Mouse (Mus musculus) erythroblast, adult 5-6 weeks (primary cell): ENCODE measurements around the gene Kdm2b. TPM values are rescaled to one million over a fixed set of nuclear protein-coding genes. Genes with fewer than 3 reads are reported as not detected.

Source experiments
- ATAC-seq: replicated peaks from 2 replicates; pipeline ENCODE4 v1.8.0; 2016; ENCODE audit warnings: moderate number of reproducible peaks, mild to moderate bottlenecking, moderate TSS enrichment, inconsistent platforms; ENCODE audit not compliant: poor library complexity, low FRiP score, severe bottlenecking
- total RNA-seq, 2 experiments: library from RNA; stranded (forward) in 1 of 2; stranded (reverse) in 1 of 2; fragments of 150-400 nt in 1 of 2; fragments of 200-764, 138-1000 nt in 1 of 2; gene quantifications; 2 replicates each; pipeline versions ENCODE4 v1.2.3 to v1.2.4; 2015 to 2017; ENCODE audit warnings: low replicate concordance in 2 of 2

Kdm2b gene
- total RNA-seq, 2 experiments from 2014 or later = 7.5 to 28.3 TPM

- no peak for ATAC-seq
Measured at GRCm38 (mm10) chr5:122937958-122938540, 51.6 kb downstream of the Kdm2b start.

DNA sequence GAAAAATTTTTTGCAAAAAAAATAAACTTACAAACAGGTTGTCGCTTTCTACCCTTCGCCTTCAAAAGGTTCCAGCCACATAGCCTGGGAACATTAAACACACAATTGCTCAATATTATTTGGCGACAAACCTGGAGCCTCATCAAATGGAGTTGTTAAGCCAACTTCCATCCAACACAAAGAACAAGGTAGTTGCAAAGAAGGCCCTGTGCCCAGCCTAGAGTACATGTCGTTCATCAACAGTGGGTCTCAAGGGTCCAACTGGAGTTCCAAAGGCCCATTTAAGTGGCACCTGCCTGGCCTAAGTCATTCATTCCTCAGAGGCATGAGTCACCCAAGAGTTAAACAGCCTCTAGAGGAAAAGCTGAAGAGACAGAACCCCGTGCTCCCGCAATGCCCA, 52.6 kb downstream of the Kdm2b start:
- no peak for ATAC-seq

DNA sequence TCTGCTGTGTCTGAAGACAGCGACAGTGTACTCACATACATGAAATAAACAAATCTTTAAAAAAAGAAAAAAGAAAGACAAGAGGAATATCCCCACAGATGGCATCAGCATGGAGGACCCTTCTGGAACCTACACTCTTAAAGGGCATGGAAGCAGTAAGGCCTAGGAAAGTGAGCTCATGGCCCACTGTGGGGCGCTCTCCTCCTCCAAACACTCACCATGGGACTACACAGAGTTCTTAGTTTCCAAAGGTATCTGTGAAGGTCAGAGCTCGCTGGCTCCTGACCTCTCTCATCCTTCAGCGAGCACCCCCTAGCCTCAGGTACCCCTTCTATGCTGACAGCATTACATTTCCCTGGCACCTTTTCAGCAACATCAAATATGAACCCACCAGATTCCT, 53.8 kb downstream of the Kdm2b start:
- ATAC-seq = no peak

DNA sequence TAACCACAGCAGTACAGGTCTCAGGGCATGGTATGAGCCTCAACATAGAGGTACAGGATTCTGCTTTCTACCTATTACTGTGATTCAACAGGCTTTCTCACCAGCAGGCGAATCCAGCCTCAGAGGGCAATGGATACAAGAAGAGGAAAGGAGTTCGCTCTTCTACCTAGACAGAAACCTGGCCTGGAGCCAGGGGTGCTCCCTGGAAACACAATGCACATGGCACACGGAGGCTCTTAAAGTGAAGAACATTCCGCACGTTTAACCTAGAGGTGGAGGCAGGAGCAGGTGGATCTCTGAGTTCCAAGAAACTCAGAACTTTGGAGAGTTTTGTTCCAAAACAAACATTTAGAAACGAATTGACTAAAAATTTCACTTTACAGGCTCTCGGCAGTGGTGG, 58.6 kb downstream of the Kdm2b start:
- no peak for ATAC-seq

GRCm38 (mm10) chr5:122928293-122928692, 61.3 kb downstream of the Kdm2b start:
- ATAC-seq = no peak

DNA sequence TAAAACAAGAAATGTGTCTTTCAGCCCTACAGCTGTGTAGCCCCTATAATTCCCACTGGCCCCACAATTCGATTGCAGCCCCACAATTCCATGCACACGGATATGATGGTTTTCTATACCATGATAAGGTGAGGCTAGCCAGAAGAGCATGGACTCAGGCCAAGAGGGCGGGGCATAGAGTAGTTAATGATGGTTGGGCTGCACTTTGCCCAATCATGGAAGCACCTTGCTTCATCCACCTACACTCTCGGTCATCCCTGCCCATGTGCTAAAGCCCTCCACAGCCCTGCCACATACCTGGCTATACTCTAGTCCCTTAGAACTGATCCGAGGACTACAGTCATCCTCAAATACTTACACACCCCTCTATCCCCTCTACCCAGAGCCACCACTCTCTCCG, 61.9 kb downstream of the Kdm2b start:
- ATAC-seq = no peak

GRCm38 (mm10) chr5:122927092-122927491, 62.5 kb downstream of the Kdm2b start:
- ATAC-seq = no peak

- ATAC-seq = no peak
Measured at GRCm38 (mm10) chr5:122926341-122926740, 63.3 kb downstream of the Kdm2b start.

GRCm38 (mm10) chr5:122925534-122925958, 64.1 kb downstream of the Kdm2b start:
- peak; percentile 76 for ATAC-seq

DNA sequence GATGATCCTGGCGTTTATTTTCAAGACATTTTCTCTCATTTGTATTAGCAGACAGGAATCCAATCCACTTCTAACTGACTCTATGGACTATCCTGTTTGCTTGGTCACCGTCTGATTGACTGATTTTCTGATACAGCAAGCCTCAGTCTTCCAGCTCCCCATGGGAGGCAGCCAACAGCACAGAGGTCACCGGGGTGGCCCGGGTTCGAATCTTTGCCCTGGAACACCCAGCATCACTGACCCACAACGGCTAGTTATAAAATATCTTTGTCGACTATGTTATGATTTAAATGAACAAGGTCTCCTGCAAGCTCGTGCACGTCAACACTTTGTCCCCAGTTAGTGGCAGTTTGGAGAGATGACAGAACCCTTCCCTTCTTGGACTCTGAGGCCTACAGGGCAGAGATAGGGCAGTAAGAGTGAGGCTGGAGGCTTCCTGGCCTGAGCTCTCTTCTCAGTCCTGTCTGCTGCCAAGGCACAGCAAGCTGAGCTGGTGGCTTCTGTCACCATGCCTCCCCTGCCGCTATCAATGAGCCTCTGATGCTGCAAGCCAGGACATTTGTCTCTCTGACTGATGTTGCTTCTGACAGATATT, 65.7 kb downstream of the Kdm2b start:
- ATAC-seq = no peak

GRCm38 (mm10) chr5:122921941-122922340, 67.7 kb downstream of the Kdm2b start:
- ATAC-seq = no peak

- ATAC-seq = no peak
Measured at GRCm38 (mm10) chr5:122920557-122920956, 69.1 kb downstream of the Kdm2b start.

DNA sequence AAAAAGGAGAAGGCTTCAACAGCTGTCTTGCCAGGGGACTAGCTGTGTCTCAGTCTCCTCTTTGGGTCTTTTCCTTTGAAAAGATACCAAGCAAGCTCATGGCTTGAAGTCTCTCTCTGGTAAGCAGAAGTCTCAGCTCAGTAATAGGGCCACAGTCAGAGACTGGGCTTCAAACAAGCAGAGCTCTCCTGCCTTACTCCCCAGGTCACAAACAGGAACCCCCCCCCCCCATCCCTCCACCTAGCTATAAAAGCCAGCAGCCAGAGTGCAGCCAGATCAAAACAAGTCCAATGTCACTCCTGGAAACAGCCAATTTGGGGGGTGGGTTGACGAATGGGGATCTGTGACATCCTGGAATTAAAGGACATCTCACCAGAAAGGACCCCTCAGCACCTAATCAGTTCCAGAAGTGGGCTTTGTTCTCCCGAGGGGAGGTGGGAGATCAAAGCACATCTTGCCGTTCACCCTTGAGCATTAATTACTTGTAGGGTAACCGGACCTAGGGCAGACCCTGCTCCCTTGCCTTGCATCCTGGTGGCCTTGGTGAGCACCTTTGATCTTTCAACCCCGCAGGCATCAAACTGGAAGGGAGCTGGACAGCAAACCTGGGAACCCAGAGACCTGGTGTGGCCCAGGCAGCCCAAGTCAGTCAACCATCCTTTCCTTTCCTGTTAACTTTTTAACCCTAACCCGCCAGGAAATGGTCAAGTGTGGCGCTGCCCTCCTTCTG, 71.5 kb downstream of the Kdm2b start:
- no peak for ATAC-seq

GRCm38 (mm10) chr5:122916147-122916546, 73.5 kb downstream of the Kdm2b start:
- no peak for ATAC-seq

- ATAC-seq = peak; percentile 48
Measured at GRCm38 (mm10) chr5:122912863-122913262, 76.8 kb downstream of the Kdm2b start.

DNA sequence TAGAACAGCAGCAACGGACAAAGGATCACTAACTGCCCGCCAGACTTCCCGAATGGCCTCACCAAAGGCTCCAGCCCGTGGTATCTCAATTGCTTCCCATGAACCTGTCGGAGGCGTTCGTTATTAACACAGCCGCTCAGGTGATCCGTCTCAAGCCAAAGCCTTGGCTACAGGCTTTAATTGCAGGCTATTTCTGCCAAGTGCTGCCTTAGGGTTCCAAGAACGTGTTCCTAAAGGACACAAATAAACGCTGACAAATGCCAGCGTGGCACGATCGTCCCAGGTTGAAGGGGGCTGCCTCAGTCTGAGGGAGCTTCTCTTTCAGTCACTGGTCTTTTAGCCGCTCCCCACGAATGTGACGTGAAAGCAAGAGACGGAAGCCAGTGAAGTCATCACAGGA, 80.1 kb downstream of the Kdm2b start:
- ATAC-seq = no peak

DNA sequence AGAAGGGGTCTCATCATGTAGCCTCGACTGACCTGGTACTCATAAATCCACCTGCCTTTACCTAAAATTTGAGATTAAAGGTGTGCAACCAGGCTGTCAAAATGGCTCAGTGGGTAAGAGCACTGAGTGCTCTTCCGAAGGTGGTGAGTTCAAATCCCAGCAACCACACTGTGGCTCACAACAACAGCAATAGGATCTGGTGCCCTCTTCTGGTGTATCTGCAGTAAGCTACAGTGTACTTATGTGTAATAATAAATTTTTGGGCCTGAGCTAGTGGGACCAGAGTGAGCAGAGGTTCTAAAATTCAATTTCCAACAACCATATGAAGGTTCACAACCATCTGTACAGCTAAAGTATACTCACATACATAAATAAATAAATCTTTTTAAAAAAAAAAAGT, 81.6 kb downstream of the Kdm2b start:
- no peak for ATAC-seq

DNA sequence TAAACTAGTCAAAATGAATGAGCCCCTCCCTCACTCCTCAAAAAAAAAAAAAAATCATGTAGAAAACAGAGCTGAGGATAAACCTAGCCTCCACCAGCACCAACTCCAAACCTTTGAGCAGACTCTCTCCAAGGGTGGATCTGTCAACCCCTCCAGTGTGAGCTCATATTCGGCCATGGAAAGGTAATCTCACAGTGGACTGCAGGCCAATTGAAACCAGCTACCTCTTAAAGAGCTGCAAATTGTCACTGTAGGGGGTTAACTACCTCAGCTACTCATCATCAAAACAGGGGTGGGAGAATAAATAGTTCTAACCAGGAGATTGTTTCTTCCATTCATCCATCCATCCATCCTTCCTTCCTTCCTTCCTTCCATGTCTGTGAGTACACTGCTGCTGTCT, 82.4 kb downstream of the Kdm2b start:
- no peak for ATAC-seq

- no peak for ATAC-seq
Measured at GRCm38 (mm10) chr5:122903165-122903564, 86.5 kb downstream of the Kdm2b start.

DNA sequence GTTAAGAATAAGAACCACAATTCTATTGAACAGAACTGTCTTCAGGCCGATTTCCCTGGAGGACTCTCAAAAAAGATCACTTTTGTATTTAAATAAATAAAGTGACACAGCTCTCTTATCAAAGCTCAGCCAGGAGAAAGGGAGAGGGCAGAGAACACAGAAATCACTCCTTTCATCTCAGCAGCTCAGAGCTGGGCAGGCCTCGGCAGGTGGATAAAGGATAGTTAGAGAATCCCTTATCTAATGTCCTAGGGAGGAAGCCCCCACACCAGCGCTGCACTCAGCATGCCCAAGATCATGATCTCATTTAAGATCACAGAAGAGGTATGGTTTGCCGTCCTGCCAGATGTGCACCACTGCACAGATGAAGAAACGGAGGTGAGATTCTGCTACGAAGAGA, 87.4 kb downstream of the Kdm2b start:
- no peak for ATAC-seq

DNA sequence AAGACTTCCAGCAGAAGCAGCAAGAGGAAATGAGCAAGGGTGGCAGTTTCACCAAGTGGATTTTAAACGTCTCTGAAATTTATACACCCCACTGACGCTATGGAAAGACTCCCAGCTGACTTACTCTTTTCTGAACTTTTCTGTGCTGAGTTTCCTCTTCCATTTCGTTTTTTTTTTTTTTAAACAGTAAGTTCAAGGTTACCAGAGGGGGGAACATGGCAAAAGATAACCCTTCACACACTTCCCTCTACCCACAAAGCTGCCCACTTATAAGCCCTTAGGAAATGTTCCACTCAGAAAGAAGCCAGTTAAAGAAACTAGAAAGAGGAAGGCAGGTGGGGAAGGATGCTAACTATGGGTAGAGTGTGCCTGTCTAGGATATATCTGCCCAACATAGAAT, 88.0 kb downstream of the Kdm2b start:
- ATAC-seq = no peak
